Mouse (Mus musculus): ENCODE data around the gene Zscan12. TPM values are rescaled to one million over a fixed set of nuclear protein-coding genes. Genes with fewer than 3 reads are reported as not detected.
A peak's percentile ranks its signal among the peaks of the same experiment; 100 is the strongest.

The Zscan12 gene
- polyA plus RNA-seq, 1 experiment from 2014 or later: 12.4 TPM

DNA sequence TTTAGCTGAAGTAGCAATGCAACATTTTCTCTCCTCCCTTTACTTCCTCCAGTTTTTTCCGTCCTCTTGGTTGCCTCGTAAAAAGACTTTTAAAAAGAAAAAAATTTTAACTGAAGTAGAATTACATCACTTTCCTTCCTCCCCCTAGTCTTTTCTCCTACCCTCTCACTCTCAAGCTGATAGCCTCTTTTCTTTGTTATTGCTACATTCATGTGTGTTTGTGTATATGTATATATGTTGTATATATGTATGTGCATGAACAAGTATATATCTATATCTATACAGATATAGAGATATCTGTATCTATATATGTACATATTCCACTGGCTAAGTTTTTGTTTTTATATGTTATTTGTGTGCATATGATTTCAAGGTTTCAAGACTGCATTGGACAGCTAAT, 40.2 kb downstream of the Zscan12 start:
- peak overlapping the region; percentile 68 for H3K4me2 ChIP-seq
- 0% methylated on average over 2 of the region's 2 CpGs for WGBS
- H3K4me1 ChIP-seq: peaks cover 36% of the 10 kb centered on the region
- H3K36me3 ChIP-seq: peaks cover 13% of the 10 kb centered on the region; the same call in 1 of the 2 replicates
- ATAC-seq (ENCODE audit: low FRiP score): peak; percentile 54; the same call in 1 of the 2 replicates
- peak overlapping the region; percentile 63 for H3K9ac ChIP-seq (replicated peaks)
- no peak overlapping the region; the same call in 1 of the 2 replicates for H3K27ac ChIP-seq (replicated peaks)
- H3K27me3 ChIP-seq (replicated peaks): 0 out of 2 replicates have a peak, but pooled peaks cover 3% of the 10 kb centered on the region
- peak overlapping the region; percentile 60 for H3K4me3 ChIP-seq (replicated peaks)
- no peaks in the 10 kb centered on the region for H3K9me3 ChIP-seq (replicated peaks)

DNA sequence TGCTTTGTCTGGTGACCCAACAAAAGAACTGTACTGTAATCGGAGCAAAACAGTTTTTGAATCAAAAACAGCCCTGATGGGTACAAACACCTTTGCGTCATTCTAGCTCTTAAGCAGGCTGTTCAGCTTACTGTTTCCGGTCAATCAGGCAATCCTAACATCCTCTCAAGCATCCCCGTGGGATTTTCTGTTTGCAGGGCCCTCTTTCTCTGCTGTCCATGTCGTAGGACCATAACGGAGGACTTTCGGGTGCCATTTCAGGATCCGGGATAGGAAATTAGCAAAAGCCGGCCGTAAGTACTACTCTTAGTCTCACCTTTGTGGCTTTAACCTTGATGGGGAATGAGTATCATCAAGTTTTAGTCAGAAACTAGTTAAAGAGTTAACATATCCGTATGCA, 44.7 kb downstream of the Zscan12 start:
- peaks cover 14% of the 10 kb centered on the region for H3K4me1 ChIP-seq
- H3K4me2 ChIP-seq: peak overlapping the region; percentile 67; the same call in 1 of the 2 replicates
- H3K27me3 ChIP-seq (replicated peaks): 0 out of 2 replicates have a peak, but pooled peaks cover 3% of the 10 kb centered on the region
- H3K9me3 ChIP-seq (replicated peaks): no peaks in the 10 kb centered on the region
- H3K9ac ChIP-seq (replicated peaks): peak overlapping the region; percentile 75; the same call in 1 of the 2 replicates
- ATAC-seq (ENCODE audit: low FRiP score): no peak
- H3K4me3 ChIP-seq (replicated peaks): no peak overlapping the region
- H3K27ac ChIP-seq (replicated peaks): 0 out of 2 replicates have a peak overlapping the region, but pooled peaks have one; percentile 89
- WGBS: 79% methylated on average over 11 of the region's 11 CpGs
- no peaks in the 10 kb centered on the region for H3K36me3 ChIP-seq

DNA sequence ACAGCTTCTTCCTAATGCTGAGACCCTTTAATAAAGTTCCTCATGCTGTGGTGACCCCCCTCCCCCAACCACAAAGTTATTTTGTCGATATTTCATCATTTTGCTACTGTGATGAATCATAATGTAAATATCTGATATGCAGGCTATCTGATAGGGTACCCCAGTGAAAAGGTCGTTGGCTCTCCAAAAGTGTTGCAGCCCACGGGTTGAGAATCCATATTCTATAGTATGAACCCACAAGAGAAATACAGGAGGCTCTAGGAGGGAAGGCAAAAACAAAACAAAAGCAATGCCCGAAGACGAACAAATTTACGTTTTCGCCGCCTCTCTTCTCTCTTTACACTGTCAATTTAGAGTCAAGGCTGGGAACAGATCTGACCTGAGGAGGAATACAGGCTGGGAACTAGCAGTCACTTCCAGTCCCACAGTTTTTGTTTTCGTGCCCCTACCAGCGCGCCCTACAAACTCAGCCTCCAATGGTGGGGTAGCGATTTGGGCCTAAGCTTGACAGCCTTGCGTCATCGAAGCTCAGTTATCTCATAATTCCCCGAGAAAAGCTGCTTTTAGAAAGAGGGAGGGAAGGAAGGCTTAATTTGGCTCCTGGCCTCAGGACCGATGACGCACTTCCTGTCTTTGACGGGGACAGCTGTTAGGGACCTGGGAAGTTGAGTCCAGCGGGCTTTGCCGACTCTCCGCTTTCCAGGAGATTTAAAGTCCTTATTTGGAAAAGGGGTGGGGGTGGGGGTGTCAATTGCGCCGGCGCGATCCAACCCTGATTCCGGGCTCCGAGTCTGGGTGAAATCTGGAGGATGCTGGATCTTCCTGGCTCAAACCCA, 45.6 kb downstream of the Zscan12 start:
- H3K4me1 ChIP-seq: peaks cover 14% of the 10 kb centered on the region
- H3K9me3 ChIP-seq (replicated peaks): no peaks in the 10 kb centered on the region
- H3K27ac ChIP-seq (replicated peaks): peak overlapping the region; percentile 89
- peak overlapping the region; percentile 75 for H3K9ac ChIP-seq (replicated peaks)
- peak; percentile 99 for ATAC-seq (ENCODE audit: low FRiP score)
- WGBS: 5% methylated on average over 27 of the region's 27 CpGs
- H3K4me3 ChIP-seq (replicated peaks): peak overlapping the region; percentile 58
- no peaks in the 10 kb centered on the region for H3K36me3 ChIP-seq
- H3K4me2 ChIP-seq: peak overlapping the region; percentile 67
- 0 out of 2 replicates have a peak, but pooled peaks cover 3% of the 10 kb centered on the region for H3K27me3 ChIP-seq (replicated peaks)

DNA sequence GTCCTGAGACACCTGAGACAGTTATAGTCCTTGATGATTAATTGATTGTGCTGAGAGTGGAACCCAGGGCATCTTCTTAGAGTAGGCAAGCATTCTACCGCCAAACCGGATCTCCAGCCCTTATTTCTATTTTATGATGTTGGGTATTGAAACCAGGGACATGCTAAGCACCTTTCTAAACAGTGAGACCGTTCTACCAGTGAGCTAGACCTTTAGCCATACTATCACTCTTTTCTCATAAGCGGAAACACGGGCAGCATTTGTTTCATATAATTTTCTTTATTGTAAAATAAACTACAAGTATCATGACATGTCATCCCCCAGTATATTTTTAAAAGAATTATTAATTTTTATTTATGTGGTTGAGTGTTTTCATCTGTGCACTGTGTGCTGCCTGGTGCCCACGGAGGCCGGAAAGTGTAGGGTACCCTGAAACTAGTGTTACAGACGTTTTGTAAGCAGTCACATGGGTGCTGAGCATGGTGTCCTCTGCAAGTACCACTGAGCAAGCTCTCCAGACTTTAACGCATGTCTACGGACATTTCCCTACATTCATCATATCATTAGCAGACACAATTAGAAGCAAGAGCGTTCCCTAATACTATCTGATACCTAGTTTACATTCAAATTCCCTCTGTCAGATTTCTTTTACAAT, 46.3 kb downstream of the Zscan12 start:
- H3K4me2 ChIP-seq: peak overlapping the region; percentile 67
- peaks cover 14% of the 10 kb centered on the region for H3K4me1 ChIP-seq
- H3K27ac ChIP-seq (replicated peaks): peak overlapping the region; percentile 89
- H3K9ac ChIP-seq (replicated peaks): peak overlapping the region; percentile 75
- peak overlapping the region; percentile 58 for H3K4me3 ChIP-seq (replicated peaks)
- no peaks in the 10 kb centered on the region for H3K36me3 ChIP-seq
- ATAC-seq (ENCODE audit: low FRiP score): peak; percentile 37; the same call in 1 of the 2 replicates
- H3K27me3 ChIP-seq (replicated peaks): 0 out of 2 replicates have a peak, but pooled peaks cover 3% of the 10 kb centered on the region
- WGBS: 51% methylated on average over 11 of the region's 11 CpGs
- H3K9me3 ChIP-seq (replicated peaks): no peaks in the 10 kb centered on the region

DNA sequence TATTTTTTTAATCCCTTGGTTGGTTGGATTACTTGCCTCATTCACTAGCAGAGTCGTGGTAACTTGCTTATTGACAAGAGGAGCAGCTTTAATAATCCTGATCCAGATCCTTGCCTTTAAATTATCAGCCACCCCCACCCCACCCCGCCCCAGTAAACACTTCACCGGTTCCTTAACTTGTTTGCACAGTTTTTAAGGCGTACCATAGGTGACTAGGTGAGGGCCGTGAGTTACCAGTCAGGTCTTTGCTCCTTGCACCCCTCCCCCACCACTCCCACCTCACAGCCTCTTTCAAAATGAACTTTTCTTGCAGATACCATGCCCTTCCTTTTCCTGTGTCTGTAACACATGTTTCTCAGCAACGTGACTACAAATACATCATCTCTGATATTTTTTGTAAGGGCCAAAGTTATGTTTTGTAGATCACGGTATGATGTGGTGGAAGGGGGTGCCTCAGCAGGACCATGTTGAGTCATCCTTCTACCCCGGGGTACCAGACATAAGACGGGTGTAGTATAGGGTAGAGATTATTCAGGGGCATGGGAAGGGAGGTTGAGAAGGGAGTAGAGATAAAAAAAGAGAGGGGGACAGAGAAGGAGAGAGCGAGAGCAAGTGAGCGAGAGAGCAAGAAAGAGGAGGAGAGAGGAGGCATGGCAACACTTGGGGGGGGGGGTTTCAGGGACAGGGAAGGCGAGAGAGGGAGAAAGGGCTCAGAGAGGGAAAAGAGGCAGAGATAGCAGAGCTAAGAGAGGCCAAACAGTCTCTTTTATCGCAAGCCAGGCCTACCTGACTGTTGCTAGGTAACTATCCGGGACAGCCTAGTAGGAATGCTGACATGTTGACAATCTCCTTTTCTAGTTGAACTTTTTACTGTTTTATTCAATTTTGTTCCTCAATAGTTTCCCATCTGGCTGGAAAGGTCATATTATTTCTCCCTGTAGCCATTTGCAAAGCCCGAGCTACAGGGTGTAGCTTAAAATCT, 51.9 kb downstream of the Zscan12 start:
- 71% methylated on average over 15 of the region's 15 CpGs for WGBS
- no peak overlapping the region for H3K4me3 ChIP-seq (replicated peaks)
- no peak overlapping the region for H3K4me2 ChIP-seq
- H3K27me3 ChIP-seq (replicated peaks): no peaks in the 10 kb centered on the region
- no peak overlapping the region for H3K27ac ChIP-seq (replicated peaks)
- H3K4me1 ChIP-seq: no peaks in the 10 kb centered on the region
- H3K9me3 ChIP-seq (replicated peaks): no peaks in the 10 kb centered on the region
- ATAC-seq (ENCODE audit: low FRiP score): no peak
- H3K36me3 ChIP-seq: no peaks in the 10 kb centered on the region
- no peak overlapping the region for H3K9ac ChIP-seq (replicated peaks)

DNA sequence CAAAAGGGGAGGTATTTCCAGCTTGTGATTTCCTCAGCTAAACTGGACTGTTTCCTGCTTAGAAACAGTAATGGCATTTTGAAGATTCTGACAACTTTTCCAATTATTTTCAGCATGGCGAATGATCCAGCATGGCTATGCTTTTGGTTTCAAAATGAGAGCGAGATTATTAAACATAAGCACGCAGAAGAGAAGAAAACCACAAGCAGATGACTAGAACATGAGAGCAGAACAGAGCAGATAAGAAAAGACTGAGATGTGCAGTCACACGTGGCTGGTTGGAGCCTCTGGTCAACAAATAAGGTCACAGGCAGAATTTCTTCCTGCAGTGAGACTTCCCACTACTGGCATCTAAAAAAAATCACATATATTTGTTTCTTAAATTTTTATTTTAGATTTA, 52.6 kb downstream of the Zscan12 start:
- Histone ChIP-seq H3K36me3 (no peaks in the 10 kb centered on the region), H3K27ac (replicated peaks) (no peak overlapping the region), H3K4me2 (no peak overlapping the region), H3K9me3 (replicated peaks) (no peaks in the 10 kb centered on the region), H3K27me3 (replicated peaks) (no peaks in the 10 kb centered on the region), H3K9ac (replicated peaks) (no peak overlapping the region), H3K4me3 (replicated peaks) (no peak overlapping the region), H3K4me1 (no peaks in the 10 kb centered on the region)
- 90% methylated on average over 4 of the region's 4 CpGs for WGBS
- ATAC-seq (ENCODE audit: low FRiP score): no peak

DNA sequence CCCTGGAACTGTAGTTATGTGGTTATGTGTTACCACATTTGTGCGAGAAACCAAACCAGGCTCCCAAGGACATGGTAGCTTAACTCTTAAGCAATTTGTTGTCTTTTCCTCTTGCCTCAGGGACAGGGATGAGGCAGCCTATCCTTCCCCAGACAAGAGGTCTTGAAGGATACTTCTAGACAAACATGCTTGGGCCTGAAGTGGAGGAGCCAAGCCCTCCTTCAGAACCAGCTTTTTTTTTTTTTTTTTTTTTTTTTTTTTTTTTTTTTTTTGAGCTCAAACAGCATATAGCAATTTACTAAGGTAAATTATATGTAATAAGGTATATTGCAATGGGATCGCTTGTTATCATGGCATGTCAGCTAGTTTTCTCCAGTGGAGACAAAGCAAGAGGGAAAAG, 53.1 kb downstream of the Zscan12 start:
- H3K27me3 ChIP-seq (replicated peaks): no peaks in the 10 kb centered on the region
- no peak for ATAC-seq (ENCODE audit: low FRiP score)
- H3K4me3 ChIP-seq (replicated peaks): no peak overlapping the region
- H3K27ac ChIP-seq (replicated peaks): no peak overlapping the region
- no peaks in the 10 kb centered on the region for H3K36me3 ChIP-seq
- WGBS: 92% methylated on average over 2 of the region's 2 CpGs
- no peaks in the 10 kb centered on the region for H3K9me3 ChIP-seq (replicated peaks)
- H3K4me2 ChIP-seq: no peak overlapping the region
- H3K4me1 ChIP-seq: no peaks in the 10 kb centered on the region
- H3K9ac ChIP-seq (replicated peaks): no peak overlapping the region

DNA sequence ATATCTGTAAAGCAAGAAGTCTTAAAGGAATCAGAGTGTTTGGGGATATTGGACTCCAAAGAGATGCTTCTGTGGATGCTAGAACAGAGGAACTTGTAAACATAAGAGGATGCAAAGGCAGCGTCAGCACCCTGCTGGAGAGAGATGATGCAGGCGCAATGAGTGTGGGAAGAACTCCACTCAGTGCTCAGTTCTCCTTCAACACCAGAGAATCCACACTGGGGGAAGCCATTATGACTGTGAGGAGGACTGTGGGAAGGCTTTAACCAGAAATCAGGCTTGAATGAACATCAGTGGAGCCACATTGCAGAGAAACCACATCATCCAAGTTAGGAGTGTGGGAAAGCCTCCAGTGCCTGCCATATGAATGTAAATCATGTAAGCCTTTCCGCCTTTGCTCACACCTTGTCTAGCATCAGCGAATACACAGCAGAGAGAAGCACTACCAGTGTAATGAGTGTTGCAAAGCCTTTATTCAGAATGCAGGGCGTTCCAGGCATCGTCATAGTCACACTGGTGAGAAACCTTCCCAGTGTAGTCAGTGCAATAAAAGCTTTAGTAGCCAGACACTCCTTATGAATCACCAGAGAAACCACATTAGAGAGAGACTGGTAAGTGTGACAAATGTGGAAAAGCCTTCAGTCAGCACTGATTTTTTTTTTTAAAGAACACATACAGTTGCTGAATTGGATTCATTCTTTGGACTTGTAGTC, 54.8 kb downstream of the Zscan12 start:
- H3K36me3 ChIP-seq: no peaks in the 10 kb centered on the region
- no peak for ATAC-seq (ENCODE audit: low FRiP score)
- H3K9ac ChIP-seq (replicated peaks): no peak overlapping the region
- WGBS: 67% methylated on average over 6 of the region's 6 CpGs
- no peak overlapping the region for H3K4me3 ChIP-seq (replicated peaks)
- H3K9me3 ChIP-seq (replicated peaks): no peaks in the 10 kb centered on the region
- no peaks in the 10 kb centered on the region for H3K4me1 ChIP-seq
- H3K27ac ChIP-seq (replicated peaks): no peak overlapping the region
- no peaks in the 10 kb centered on the region for H3K27me3 ChIP-seq (replicated peaks)
- no peak overlapping the region for H3K4me2 ChIP-seq

DNA sequence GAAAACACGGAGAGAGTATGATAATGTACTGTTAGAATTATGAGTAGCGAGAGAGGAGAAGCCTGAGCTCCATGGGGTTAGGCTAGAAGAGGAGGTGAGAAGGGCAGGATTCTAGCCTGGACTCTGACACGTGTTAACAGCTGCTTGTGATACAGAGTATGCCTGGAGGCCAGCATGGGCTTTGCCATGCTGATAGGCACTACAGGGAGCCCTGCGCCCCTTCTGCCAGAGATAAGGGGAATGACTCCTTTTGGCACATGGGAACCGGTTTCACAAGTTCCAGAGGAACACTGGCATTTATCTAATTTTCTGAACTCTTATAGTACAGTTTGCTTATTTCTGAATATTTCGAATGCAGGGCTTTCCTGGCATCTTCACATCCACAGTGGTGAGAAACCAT, 56.2 kb downstream of the Zscan12 start:
- no peak overlapping the region for H3K4me3 ChIP-seq (replicated peaks)
- no peak overlapping the region for H3K9ac ChIP-seq (replicated peaks)
- no peaks in the 10 kb centered on the region for H3K36me3 ChIP-seq
- no peaks in the 10 kb centered on the region for H3K27me3 ChIP-seq (replicated peaks)
- 77% methylated on average over 6 of the region's 6 CpGs for WGBS
- no peak overlapping the region for H3K4me2 ChIP-seq
- H3K4me1 ChIP-seq: no peaks in the 10 kb centered on the region
- H3K9me3 ChIP-seq (replicated peaks): no peaks in the 10 kb centered on the region
- H3K27ac ChIP-seq (replicated peaks): no peak overlapping the region
- no peak for ATAC-seq (ENCODE audit: low FRiP score)

Data from neural tube, embryonic 15.5 days (tissue).